Mouse (Mus musculus) erythroblast, adult 5-6 weeks (primary cell): ENCODE results near the gene Psenen. TPM values are rescaled to one million over a fixed set of nuclear protein-coding genes. Genes with fewer than 3 reads are reported as not detected.

Experiments
- ATAC-seq: replicated peaks from 2 replicates; pipeline ENCODE4 v1.8.0; 2016; ENCODE audit warnings: moderate number of reproducible peaks, mild to moderate bottlenecking, moderate TSS enrichment, inconsistent platforms; ENCODE audit not compliant: poor library complexity, low FRiP score, severe bottlenecking
- total RNA-seq, 2 experiments: library from RNA; stranded (forward) in 1 of 2; stranded (reverse) in 1 of 2; fragments of 150-400 nt in 1 of 2; fragments of 200-764, 138-1000 nt in 1 of 2; gene quantifications; 2 replicates each; pipeline versions ENCODE4 v1.2.3 to v1.2.4; 2015 to 2017; ENCODE audit warnings: low replicate concordance in 2 of 2

Psenen gene
- total RNA-seq (2015; ENCODE audit: low replicate concordance) (73.4 and 88.8 TPM in 2 replicates), total RNA-seq (2017; ENCODE audit: low replicate concordance) (41.4 and 69.3 TPM in 2 replicates)

DNA sequence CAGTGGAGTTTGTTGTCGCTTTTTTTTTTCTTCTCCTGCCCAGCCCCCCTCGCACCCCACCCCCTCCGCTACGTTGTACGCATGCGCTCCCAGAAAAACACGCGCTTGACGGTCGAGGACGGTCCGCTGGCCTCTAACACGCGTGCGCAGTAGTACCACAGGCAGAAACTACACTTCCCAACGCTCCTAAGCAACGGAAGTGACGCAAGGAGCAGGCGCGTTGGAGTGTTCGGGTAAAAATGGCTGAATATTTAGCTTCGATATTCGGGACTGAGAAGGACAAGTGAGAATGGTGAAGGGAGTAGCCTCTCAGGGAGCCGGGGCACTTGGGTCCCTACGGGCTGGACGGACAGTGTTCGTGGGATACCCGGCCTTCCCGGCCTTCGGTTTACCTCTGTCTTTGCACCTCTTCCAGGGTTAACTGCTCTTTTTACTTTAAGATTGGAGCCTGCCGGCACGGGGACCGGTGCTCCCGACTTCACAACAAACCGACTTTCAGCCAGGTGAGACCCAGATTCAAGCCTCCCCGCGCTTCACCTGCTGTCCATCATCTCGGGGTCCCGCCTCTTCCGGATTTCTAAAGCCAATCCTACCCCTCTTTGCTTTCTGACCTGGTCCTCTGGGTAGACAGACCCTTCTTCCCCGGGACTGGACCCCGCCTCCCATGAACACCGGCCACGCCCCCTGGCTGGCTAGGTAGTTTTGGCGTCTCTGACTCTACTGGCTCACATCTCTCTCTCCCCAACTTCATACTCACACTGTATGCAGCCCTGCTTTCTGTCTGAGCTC is at the start of gene Psenen, which contains the start of the genes U2af1l4 and Gm49396:
Gene Psenen, minus strand, starts transcription at position 511 of the 789 bp plus-strand sequence.
Gene U2af1l4, plus strand, starts transcription at position 185 of the 789 bp plus-strand sequence.
Gene Gm49396, plus strand, starts transcription at position 228 of the 789 bp plus-strand sequence.
- ATAC-seq, result peak; percentile 75

- no peak for ATAC-seq
Observed at GRCm38 (mm10) chr7:30612654-30613402, 49.4 kb upstream of the Psenen start, which contains the start of gene Upk1a. Gene Upk1a (minus strand): TSS chr7:30612847.

DNA sequence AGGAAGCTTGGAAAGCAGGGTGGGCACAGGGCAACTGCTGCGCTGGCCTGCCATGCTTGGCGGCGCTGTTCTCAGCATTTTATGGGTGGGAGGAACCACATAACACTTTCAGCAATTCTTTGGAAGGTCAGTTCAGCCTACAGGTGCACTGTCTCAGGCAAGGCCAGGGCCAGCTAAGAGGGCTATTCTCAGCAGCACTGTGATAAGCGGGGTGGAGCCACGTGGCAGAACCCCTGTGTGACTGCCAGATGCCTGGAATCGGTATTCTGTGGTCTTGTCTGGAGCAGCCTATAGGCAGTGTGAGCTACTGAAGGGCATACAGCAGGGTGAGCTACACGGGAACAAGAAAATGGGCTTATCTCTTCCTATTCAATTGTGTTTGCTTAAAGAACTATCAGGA is 46.6 kb upstream of the Psenen start:
- ATAC-seq, result no peak

DNA sequence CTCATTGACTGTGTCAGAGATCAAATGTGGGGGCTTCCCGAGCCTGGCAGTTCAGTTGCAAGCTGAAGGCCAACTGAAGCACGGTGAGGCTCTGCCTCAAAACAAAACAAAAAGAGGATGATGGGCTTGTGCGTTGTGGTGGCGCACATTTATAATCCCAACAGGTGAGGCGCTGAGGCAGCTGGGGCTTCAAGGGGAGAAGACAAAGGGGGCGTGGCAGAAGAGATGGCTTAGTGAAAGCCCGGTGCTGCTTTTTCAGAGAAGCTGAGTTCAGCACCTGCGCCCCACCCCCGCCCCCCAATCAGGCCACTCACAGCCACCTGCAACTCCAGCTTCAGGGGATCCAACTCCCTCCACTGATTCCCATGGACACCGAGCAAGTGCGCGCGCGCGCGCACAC is 45.0 kb upstream of the Psenen start:
- no peak for ATAC-seq

DNA sequence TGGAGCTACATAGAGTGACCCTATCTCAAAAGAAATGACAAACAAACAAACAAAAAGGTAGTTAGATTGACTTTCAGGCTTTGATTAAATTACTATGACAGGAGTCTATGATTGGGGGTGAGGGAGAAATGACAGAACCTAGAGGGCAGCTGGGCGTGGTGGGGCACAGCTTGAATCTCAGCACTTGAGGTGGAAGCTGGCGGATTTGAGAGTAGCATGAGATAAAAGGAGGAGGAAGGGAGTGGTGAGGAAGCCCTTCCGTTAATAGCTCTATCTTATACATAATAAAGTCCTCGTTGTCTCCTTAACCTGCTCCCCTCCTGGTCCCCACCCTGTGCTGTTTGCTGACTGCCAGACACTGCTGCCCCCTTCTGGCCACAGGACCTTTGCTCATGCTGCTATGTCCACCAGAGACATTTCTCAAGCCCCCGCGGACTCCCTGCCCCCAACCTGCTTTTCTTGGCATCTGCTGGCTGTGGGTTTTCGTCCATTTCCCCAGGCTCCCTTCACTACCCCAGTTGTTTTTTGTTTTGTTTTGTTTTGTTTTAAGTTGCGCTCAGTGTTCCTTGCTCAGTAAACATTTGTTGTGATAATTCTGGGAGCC is 44.4 kb upstream of the Psenen start:
- ATAC-seq, result peak; percentile 81

GRCm38 (mm10) chr7:30604944-30605343 is 41.5 kb upstream of the Psenen start:
- ATAC-seq, result no peak

GRCm38 (mm10) chr7:30604424-30604823 is 41.0 kb upstream of the Psenen start:
- ATAC-seq, result no peak

GRCm38 (mm10) chr7:30602583-30602982 is 39.2 kb upstream of the Psenen start:
- no peak for ATAC-seq

- ATAC-seq, result no peak
Observed at GRCm38 (mm10) chr7:30600651-30601050, 37.2 kb upstream of the Psenen start.

DNA sequence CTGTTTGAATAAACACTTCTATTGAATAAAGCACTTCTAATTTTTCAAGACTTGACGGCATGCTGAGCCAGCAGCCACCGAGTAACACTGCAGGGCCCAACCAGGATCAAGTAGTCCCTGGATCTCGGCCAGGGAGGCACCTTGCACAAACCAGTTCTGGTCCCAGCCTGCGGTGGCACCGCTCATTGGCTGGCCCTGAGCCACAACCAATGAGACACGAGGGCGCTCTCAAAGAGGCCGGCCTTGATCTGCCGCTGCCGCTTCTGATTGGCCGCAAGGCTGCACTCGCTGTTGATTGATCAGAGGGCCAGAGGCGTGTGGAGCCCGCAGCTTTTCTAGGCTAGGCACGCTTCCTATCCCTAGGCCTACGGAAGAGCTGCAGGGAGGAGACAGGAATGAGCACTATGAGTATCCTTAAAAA is 36.5 kb upstream of the Psenen start:
- ATAC-seq, result peak; percentile 98

GRCm38 (mm10) chr7:30598786-30599185 is 35.4 kb upstream of the Psenen start, which contains the start of gene Zbtb32:
Gene Zbtb32 (minus strand): TSS chr7:30598909.
- no peak for ATAC-seq

- no peak for ATAC-seq
Observed at GRCm38 (mm10) chr7:30596811-30597210, 33.4 kb upstream of the Psenen start.

DNA sequence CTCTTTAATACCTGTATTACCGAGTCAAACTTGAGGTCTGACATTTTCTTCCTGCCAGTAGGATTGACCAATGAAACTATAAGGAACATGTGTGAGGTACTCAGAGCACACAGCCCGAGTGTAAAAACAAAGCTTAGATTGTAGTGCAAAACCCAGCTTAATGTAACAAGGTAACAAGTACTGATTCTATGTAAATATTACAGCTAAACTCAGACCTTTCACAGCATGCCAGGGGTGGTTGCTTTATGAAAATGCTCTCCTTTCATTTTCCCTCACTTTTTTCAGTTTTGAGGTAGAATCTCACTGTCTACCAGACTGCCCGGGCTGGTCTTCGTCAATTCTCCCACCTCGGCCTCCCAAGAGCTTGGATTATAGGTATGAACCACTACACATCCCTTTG is 32.7 kb upstream of the Psenen start:
- no peak for ATAC-seq

- ATAC-seq, result no peak
Observed at GRCm38 (mm10) chr7:30594510-30595024, 31.1 kb upstream of the Psenen start.

DNA sequence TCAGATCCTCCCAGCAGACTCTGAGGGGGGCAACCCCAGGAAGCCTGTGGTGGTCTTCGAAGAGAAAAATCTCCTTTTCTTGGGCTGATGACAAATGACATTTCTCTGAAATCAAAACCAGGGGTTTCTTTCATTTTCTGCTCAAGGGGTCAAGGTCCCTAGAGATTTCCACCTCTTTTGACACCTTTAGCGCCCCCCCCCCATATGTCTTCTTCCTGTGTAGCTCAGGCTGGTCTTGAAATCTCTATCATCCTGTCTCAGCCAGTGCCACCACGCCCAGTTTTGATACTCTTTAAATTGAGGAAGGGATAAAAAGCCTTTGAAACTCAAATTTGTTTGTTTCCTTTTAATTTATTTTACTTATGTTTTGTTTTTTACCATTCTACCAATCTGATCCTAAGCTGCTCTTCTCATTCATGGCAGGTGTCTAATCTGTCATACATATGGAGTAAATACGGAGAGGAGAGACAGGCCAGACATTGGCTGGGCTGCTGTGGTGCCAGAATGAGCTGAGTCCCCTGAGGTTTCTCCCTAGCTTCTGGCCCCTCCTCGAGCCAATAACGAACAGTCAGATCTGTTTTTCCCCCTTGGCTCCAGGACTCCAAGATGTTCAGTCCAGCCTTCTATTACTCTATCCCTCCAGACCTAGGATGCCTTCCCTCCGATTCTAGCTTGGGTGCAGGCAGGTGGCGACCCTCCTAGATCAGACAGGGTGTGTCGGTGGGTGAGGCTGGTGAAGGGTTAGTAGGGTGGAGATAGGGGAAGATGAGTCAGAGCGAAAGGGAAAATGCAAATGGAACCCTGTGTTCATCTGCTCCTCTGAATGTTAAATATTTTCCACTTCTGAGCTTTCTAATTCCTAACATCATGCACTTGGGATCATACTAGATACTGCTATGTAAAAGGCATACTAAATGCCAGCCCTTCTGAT is 30.4 kb upstream of the Psenen start:
- no peak for ATAC-seq

DNA sequence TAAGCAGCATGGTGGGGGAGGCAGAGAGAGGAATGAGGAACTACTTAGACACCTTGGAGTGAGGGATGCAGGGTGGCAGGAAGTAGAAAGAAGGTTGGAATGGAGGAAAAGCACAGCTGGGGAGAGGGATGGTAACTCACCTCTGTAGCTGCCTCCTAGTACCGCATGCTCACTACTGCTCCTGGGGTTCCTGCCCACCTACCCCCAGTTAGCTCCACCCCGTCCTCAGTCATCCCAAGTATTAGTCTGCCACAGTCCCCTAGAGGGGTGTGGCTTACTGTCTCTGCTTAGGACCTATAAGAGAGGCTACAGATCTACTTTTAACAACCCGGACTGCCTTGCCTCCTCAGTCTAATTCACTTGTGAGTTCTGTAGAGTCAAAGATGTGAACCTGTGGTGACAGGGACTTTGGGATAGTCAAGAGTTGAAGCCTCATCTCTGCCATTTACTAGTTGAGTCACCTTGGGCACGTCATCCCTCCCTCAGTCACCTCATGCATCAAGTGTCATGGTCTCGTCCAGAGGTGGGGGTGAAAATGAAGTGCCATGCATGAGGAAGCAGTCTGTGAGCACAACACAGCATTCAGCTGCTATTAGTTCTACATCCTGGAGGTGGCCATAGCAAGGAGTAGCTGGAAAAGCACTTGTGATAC is 29.5 kb upstream of the Psenen start:
- ATAC-seq, result no peak

- ATAC-seq, result no peak
Observed at GRCm38 (mm10) chr7:30591605-30591951, 28.2 kb upstream of the Psenen start.

DNA sequence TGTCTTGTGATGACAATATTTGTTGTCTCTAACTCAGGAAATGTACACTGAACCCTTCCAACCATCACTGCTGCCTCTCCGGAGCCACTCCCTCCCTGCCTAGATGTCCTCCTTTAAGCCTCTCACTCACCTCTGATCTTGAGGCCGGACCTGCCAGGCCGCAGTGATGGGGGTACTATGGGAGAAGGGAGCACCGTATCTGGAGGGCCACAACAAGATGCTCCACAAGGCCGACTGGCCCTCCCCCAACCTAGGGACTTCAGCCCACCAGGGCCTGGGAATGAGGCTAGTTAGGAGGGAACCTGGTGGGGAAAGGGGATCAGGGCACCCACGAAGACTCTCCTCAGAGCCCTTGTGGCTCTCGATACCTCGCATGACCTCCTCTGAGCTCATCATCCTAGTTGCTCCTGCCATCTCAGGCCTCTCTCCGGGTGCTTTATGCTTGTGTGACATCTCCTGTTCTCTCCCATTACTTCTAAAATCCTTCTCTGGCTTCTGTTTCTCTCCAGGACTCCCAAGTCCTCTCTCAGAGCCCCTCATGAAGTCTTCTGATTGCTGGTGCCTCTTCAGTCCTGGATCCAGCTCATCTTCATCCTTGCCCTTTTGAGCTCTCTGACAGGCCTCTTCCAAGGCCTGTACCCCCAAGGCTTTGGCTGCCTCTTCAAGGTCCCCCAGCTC is 27.6 kb upstream of the Psenen start:
- no peak for ATAC-seq
